Mouse (Mus musculus) liver, adult 2 months (tissue): ENCODE measurements around the gene Atp6v1c2.

Experiments used
- CTCF ChIP-seq: fragments of 200-500 bp; IDR thresholded peaks from 2 replicates; pipeline ENCODE4 v1.5.1; 2011; ENCODE audit warnings: low read depth, low read length, control low read depth
- POLR2A ChIP-seq: fragments of 200-500 bp; IDR thresholded peaks from 2 replicates; pipeline ENCODE4 v1.6.1; 2011; ENCODE audit warnings: low read length, control low read depth; ENCODE audit not compliant: insufficient read depth; ENCODE audit errors: extremely low read depth

- TF ChIP-seq CTCF (no peak), POLR2A (no peak)
These were observed 89.8 kb downstream of the Atp6v1c2 start for GRCm38 (mm10) chr12:17239428-17239688.
